Mouse (Mus musculus): Measurements from ENCODE around the gene Atp2b4. TPM values are rescaled to one million over a fixed set of nuclear protein-coding genes. Genes with fewer than 3 reads are reported as not detected.

Atp2b4 gene
- total and polyA plus RNA-seq, 3 experiments, result 18.8 to 21.1 TPM; not detected in 1

GRCm38 (mm10) chr1:133788864-133789263 lies 12.0 kb downstream of the Atp2b4 start:
- H3K4me3 ChIP-seq (ENCODE audit: control insufficient read depth in 1 of 2, insufficient read depth in 1 of 2, low read depth in 2 of 2, low read length in 2 of 2), result no peak overlapping the region
- H3K79me2 ChIP-seq (ENCODE audit: control insufficient read depth, insufficient read depth, low read length, poor library complexity), result no peaks in the 10 kb centered on the region
- DNase-seq (ENCODE audit: low read depth, low spot score), result no peak
- peaks cover 5 to 6% of the 10 kb centered on the region in 2 experiments; a peak in 3 of 4 replicates for H3K4me1 ChIP-seq (ENCODE audit: control insufficient read depth in 1 of 2, insufficient read depth in 2 of 2, low read length in 2 of 2)
- H3K9ac ChIP-seq (ENCODE audit: control insufficient read depth, low read depth, low read length, poor library complexity, severe bottlenecking), result no peak overlapping the region
- H3K36me3 ChIP-seq (ENCODE audit: control insufficient read depth in 1 of 2, insufficient read depth in 2 of 2, low read length in 2 of 2), result peaks cover 0 to 6% of the 10 kb centered on the region in 2 experiments; a peak in 2 of 4 replicates
- TF ChIP-seq KAT2A (conservative IDR thresholded peaks at IDR 0.05; ENCODE audit: low read depth, low read length) (no peak), USF1 (IDR thresholded peaks at IDR 0.05; ENCODE audit: low read depth, low read length) (no peak), MXI1 (IDR thresholded peaks at IDR 0.05; ENCODE audit: low read depth, low read length) (no peak), ELF1 (IDR thresholded peaks at IDR 0.05; ENCODE audit: low read depth, low read length) (no peak), TBP (IDR thresholded peaks at IDR 0.05; ENCODE audit: low read depth, low read length) (no peak), MAFK (IDR thresholded peaks at IDR 0.05; ENCODE audit: borderline replicate concordance, low read depth, low read length) (no peak), EP300 (IDR thresholded peaks at IDR 0.05; ENCODE audit: low read depth in 1 of 2, low read length in 2 of 2) (no peak), MAZ (IDR thresholded peaks at IDR 0.05; ENCODE audit: low read depth, low read length) (no peak), MYC (IDR thresholded peaks at IDR 0.05; ENCODE audit: low read depth, low read length) (no peak), SIN3A (IDR thresholded peaks at IDR 0.05; ENCODE audit: low read length) (no peak), POLR2A (IDR thresholded peaks at IDR 0.05; ENCODE audit: control insufficient read depth in 1 of 2, insufficient read depth in 1 of 2, low read depth in 1 of 2, low read length in 2 of 2, poor library complexity in 1 of 2) (no peak), BHLHE40 (IDR thresholded peaks at IDR 0.05; ENCODE audit: borderline replicate concordance, low read depth, low read length) (no peak), ZMIZ1 (IDR thresholded peaks at IDR 0.05; ENCODE audit: low read depth, low read length) (no peak), NELFE (IDR thresholded peaks at IDR 0.05; ENCODE audit: low read depth, low read length) (no peak), RCOR1 (IDR thresholded peaks at IDR 0.05; ENCODE audit: low read depth, low read length) (no peak), CHD1 (IDR thresholded peaks at IDR 0.05; ENCODE audit: low read depth, low read length) (no peak), POLR2AphosphoS2 (IDR thresholded peaks at IDR 0.05; ENCODE audit: low read length) (no peak), ZNF384 (IDR thresholded peaks at IDR 0.05; ENCODE audit: low read depth, low read length) (no peak), NRF1 (IDR thresholded peaks at IDR 0.05; ENCODE audit: insufficient read depth, low read depth, low read length, poor library complexity, severe bottlenecking) (no peak)
- H3K27ac ChIP-seq (ENCODE audit: control insufficient read depth, low read depth, low read length), result no peak overlapping the region
- H3K27me3 ChIP-seq (ENCODE audit: control insufficient read depth in 1 of 2, insufficient read depth in 2 of 2, low read length in 2 of 2), result no peaks in the 10 kb centered on the region
- H3K9me3 ChIP-seq (replicated peaks; ENCODE audit: insufficient read depth, low read length), result no peaks in the 10 kb centered on the region

GRCm38 (mm10) chr1:133787500-133788210 lies 13.2 kb downstream of the Atp2b4 start:
- no peaks in the 10 kb centered on the region for H3K4me1 ChIP-seq (ENCODE audit: control insufficient read depth in 1 of 2, insufficient read depth in 2 of 2, low read length in 2 of 2)
- H3K9me3 ChIP-seq (replicated peaks; ENCODE audit: insufficient read depth, low read length), result no peaks in the 10 kb centered on the region
- H3K27me3 ChIP-seq (ENCODE audit: control insufficient read depth in 1 of 2, insufficient read depth in 2 of 2, low read length in 2 of 2), result no peaks in the 10 kb centered on the region
- H3K27ac ChIP-seq (ENCODE audit: control insufficient read depth, low read depth, low read length), result no peak overlapping the region
- no peaks in the 10 kb centered on the region for H3K36me3 ChIP-seq (ENCODE audit: control insufficient read depth in 1 of 2, insufficient read depth in 2 of 2, low read length in 2 of 2)
- no peaks in the 10 kb centered on the region for H3K79me2 ChIP-seq (ENCODE audit: control insufficient read depth, insufficient read depth, low read length, poor library complexity)
- no peak overlapping the region for H3K4me3 ChIP-seq (ENCODE audit: control insufficient read depth in 1 of 2, insufficient read depth in 1 of 2, low read depth in 2 of 2, low read length in 2 of 2)
- no peak for TF ChIP-seq JUND (IDR thresholded peaks at IDR 0.05; ENCODE audit: low read depth, low read length)
- no peak for TF ChIP-seq CTCF (IDR thresholded peaks at IDR 0.05 in 2 of 3, conservative IDR thresholded peaks at IDR 0.05 in 1 of 3; ENCODE audit: control insufficient read depth in 1 of 3, insufficient read depth in 1 of 3, low read depth in 2 of 3, low read length in 3 of 3, poor library complexity in 1 of 3, severe bottlenecking in 1 of 3)
- no peak for TF ChIP-seq MYC (IDR thresholded peaks at IDR 0.05; ENCODE audit: low read depth, low read length)
- no peak for TF ChIP-seq GABPA (IDR thresholded peaks at IDR 0.05; ENCODE audit: low read depth, low read length)
- TF ChIP-seq CHD2 (IDR thresholded peaks at IDR 0.05; ENCODE audit: low read length), result no peak
- no peak for TF ChIP-seq UBTF (IDR thresholded peaks at IDR 0.05; ENCODE audit: borderline replicate concordance, insufficient read depth, low read depth, low read length)
- TF ChIP-seq POLR2AphosphoS5 (IDR thresholded peaks at IDR 0.05; ENCODE audit: borderline replicate concordance, low read depth, low read length), result no peak
- H3K9ac ChIP-seq (ENCODE audit: control insufficient read depth, low read depth, low read length, poor library complexity, severe bottlenecking), result no peak overlapping the region
- DNase-seq (ENCODE audit: low read depth, low spot score), result no peak

Measured in MEL (cell line).